Mouse (Mus musculus): Measurements from ENCODE around the gene Spocd1. TPM values are rescaled to one million over a fixed set of nuclear protein-coding genes. Genes with fewer than 3 reads are reported as not detected.

The Spocd1 gene
- total and polyA plus RNA-seq, 3 experiments, result 0.04 to 0.07 TPM; not detected in 1

GRCm38 (mm10) chr4:129993944-129994695, 65.1 kb downstream of the Spocd1 start:
- in situ Hi-C loops (cut with MboI; ENCODE audit: low pct_ligation_motif_present, low pct_unique_long_range_greater_than_20kb, low sequenced_read_pairs), result no loop called here
- no peaks in the 10 kb centered on the region for H3K9me3 ChIP-seq (replicated peaks; ENCODE audit: low read length)
- H3K27me3 ChIP-seq (replicated peaks), result peaks cover 94% of the 10 kb centered on the region
- H3K27ac ChIP-seq (ENCODE audit: insufficient read depth, low read depth), result no peak overlapping the region
- no peak overlapping the region for H3K9ac ChIP-seq (ENCODE audit: insufficient read depth, low read depth)
- H3K4me3 ChIP-seq (replicated peaks in 1 of 3; ENCODE audit: low read depth in 2 of 3, low read length in 2 of 3, poor library complexity in 1 of 3), result no peak overlapping the region
- H3K4me1 ChIP-seq (ENCODE audit: control insufficient read depth in 1 of 2, insufficient read depth in 2 of 2), result no peaks in the 10 kb centered on the region
- no peaks in the 10 kb centered on the region for H3K36me3 ChIP-seq (replicated peaks in 1 of 2; ENCODE audit: control insufficient read depth in 1 of 2, insufficient read depth in 1 of 2, low read length in 1 of 2)
- H3K4me2 ChIP-seq (ENCODE audit: insufficient read depth, low read depth, poor library complexity, severe bottlenecking), result no peak overlapping the region
- no peak for DNase-seq (ENCODE audit: extremely low read depth)
- dilution Hi-C loops (cut with MboI; ENCODE audit: extremely low pct_ligation_motif_present, extremely low pct_unique_long_range_greater_than_20kb, low sequenced_read_pairs), result no loop called here
- TF ChIP-seq NELFE (IDR thresholded peaks at IDR 0.05; ENCODE audit: low read depth, low read length) (no peak), EP300 (IDR thresholded peaks at IDR 0.05; ENCODE audit: low read length) (no peak), JUN (IDR thresholded peaks at IDR 0.05; ENCODE audit: insufficient read depth, low read depth, low read length) (no peak), GABPA (IDR thresholded peaks at IDR 0.05; ENCODE audit: insufficient replicate concordance, low read depth, low read length) (no peak), TCF12 (IDR thresholded peaks at IDR 0.05; ENCODE audit: low read depth, low read length) (no peak), CTCF (conservative IDR thresholded peaks at IDR 0.05 in 1 of 2, IDR thresholded peaks at IDR 0.05 in 1 of 2; ENCODE audit: low read depth in 2 of 2, low read length in 2 of 2) (no peak), SIN3A (IDR thresholded peaks at IDR 0.05; ENCODE audit: low read length) (no peak), USF1 (IDR thresholded peaks at IDR 0.05; ENCODE audit: low read depth, low read length) (no peak), ZC3H11A (IDR thresholded peaks at IDR 0.05; ENCODE audit: low read depth, low read length) (no peak), SMC3 (IDR thresholded peaks at IDR 0.05; ENCODE audit: low read depth, low read length) (no peak), IRF4 (IDR thresholded peaks at IDR 0.05; ENCODE audit: low read depth, low read length) (no peak), E2F4 (IDR thresholded peaks at IDR 0.05; ENCODE audit: insufficient replicate concordance, low read depth, low read length) (no peak), TBP (conservative IDR thresholded peaks at IDR 0.05; ENCODE audit: low read depth, low read length) (no peak), MAFK (IDR thresholded peaks at IDR 0.05; ENCODE audit: insufficient replicate concordance, low read length) (no peak), CHD1 (IDR thresholded peaks at IDR 0.05; ENCODE audit: low read depth, low read length) (no peak), MEF2A (IDR thresholded peaks at IDR 0.05; ENCODE audit: borderline replicate concordance, low read depth, low read length) (no peak), CHD2 (IDR thresholded peaks at IDR 0.05; ENCODE audit: low read length) (no peak), MAX (IDR thresholded peaks at IDR 0.05; ENCODE audit: low read length) (no peak)
- H3K79me2 ChIP-seq (replicated peaks; ENCODE audit: control insufficient read depth, extremely low read depth, insufficient read depth, poor library complexity, severe bottlenecking), result no peaks in the 10 kb centered on the region

DNA sequence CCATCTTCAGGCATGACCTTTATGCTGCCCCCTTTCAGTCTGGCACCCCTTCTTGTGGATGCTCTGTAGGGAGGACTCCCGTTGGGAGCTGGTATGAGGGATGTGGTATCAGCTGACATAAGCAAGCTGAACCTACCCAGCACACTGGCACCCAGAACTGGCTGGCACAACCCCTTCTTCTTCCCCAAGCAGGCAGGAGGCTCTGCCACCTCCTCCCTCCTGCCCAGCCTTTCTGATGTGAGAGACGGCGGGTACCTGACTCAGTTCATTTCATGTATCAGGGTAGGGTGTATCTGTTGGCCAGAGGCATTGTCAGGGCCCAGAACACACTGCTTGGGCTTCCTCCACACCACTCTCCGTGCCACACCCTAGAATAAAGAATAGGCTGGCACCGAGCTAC, 65.7 kb downstream of the Spocd1 start:
- H3K27ac ChIP-seq (ENCODE audit: insufficient read depth, low read depth), result no peak overlapping the region
- H3K79me2 ChIP-seq (replicated peaks; ENCODE audit: control insufficient read depth, extremely low read depth, insufficient read depth, poor library complexity, severe bottlenecking), result no peaks in the 10 kb centered on the region
- no peaks in the 10 kb centered on the region for H3K9me3 ChIP-seq (replicated peaks; ENCODE audit: low read length)
- no peaks in the 10 kb centered on the region for H3K36me3 ChIP-seq (replicated peaks in 1 of 2; ENCODE audit: control insufficient read depth in 1 of 2, insufficient read depth in 1 of 2, low read length in 1 of 2)
- dilution Hi-C loops (cut with MboI; ENCODE audit: extremely low pct_ligation_motif_present, extremely low pct_unique_long_range_greater_than_20kb, low sequenced_read_pairs) (no loop called here), in situ Hi-C loops (cut with MboI; ENCODE audit: low pct_ligation_motif_present, low pct_unique_long_range_greater_than_20kb, low sequenced_read_pairs) (no loop called here)
- no peak for DNase-seq (ENCODE audit: extremely low read depth)
- no peak overlapping the region for H3K4me2 ChIP-seq (ENCODE audit: insufficient read depth, low read depth, poor library complexity, severe bottlenecking)
- no peaks in the 10 kb centered on the region for H3K4me1 ChIP-seq (ENCODE audit: control insufficient read depth in 1 of 2, insufficient read depth in 2 of 2)
- H3K4me3 ChIP-seq (replicated peaks in 1 of 3; ENCODE audit: low read depth in 2 of 3, low read length in 2 of 3, poor library complexity in 1 of 3), result no peak overlapping the region
- no peak overlapping the region for H3K9ac ChIP-seq (ENCODE audit: insufficient read depth, low read depth)
- TF ChIP-seq ELF1 (IDR thresholded peaks at IDR 0.05; ENCODE audit: low read depth, low read length), result no peak
- TF ChIP-seq POLR2A (IDR thresholded peaks at IDR 0.05; ENCODE audit: low read depth, low read length), result no peak
- no peak for TF ChIP-seq GABPA (IDR thresholded peaks at IDR 0.05; ENCODE audit: insufficient replicate concordance, low read depth, low read length)
- no peak for TF ChIP-seq JUND (conservative IDR thresholded peaks at IDR 0.05; ENCODE audit: low read depth, low read length)
- peaks cover 96% of the 10 kb centered on the region for H3K27me3 ChIP-seq (replicated peaks)

Data from CH12.LX (cell line).